Mouse (Mus musculus): ENCODE results near the gene Fxyd4. TPM values are rescaled to one million over a fixed set of nuclear protein-coding genes. Genes with fewer than 3 reads are reported as not detected.
A peak's percentile ranks its signal among the peaks of the same experiment; 100 is the strongest.

Gene Fxyd4
- total and polyA plus RNA-seq, 3 experiments = 0.22 TPM; not detected in 2

GRCm38 (mm10) chr6:117888642-117889096 is 48.8 kb downstream of the Fxyd4 start (continued):
- TF ChIP-seq USF1 (IDR thresholded peaks at IDR 0.05; ENCODE audit: low read depth, low read length) (no peak), JUND (IDR thresholded peaks at IDR 0.05; ENCODE audit: low read depth, low read length) (peak; percentile 62; the same call in 1 of the 2 replicates), CTCF (IDR thresholded peaks at IDR 0.05 in 2 of 3, conservative IDR thresholded peaks at IDR 0.05 in 1 of 3; ENCODE audit: control insufficient read depth in 1 of 3, insufficient read depth in 1 of 3, low read depth in 2 of 3, low read length in 3 of 3, poor library complexity in 1 of 3, severe bottlenecking in 1 of 3) (no peak), ZMIZ1 (IDR thresholded peaks at IDR 0.05; ENCODE audit: low read depth, low read length) (no peak), ELF1 (IDR thresholded peaks at IDR 0.05; ENCODE audit: low read depth, low read length) (no peak; the same call in 1 of the 2 replicates), POLR2AphosphoS5 (IDR thresholded peaks at IDR 0.05; ENCODE audit: borderline replicate concordance, low read depth, low read length) (no peak), ZC3H11A (IDR thresholded peaks at IDR 0.05; ENCODE audit: low read depth, low read length) (no peak), TBP (IDR thresholded peaks at IDR 0.05; ENCODE audit: low read depth, low read length) (peak; percentile 88), TCF12 (IDR thresholded peaks at IDR 0.05; ENCODE audit: low read depth, low read length) (peak; percentile 100), RAD21 (IDR thresholded peaks at IDR 0.05; ENCODE audit: low read depth, low read length) (no peak), NRF1 (IDR thresholded peaks at IDR 0.05; ENCODE audit: insufficient read depth, low read depth, low read length, poor library complexity, severe bottlenecking) (no peak), HCFC1 (IDR thresholded peaks at IDR 0.05; ENCODE audit: low read depth, low read length) (peak; percentile 74), MAX (IDR thresholded peaks at IDR 0.05; ENCODE audit: low read length) (peak; percentile 11; the same call in 1 of the 2 replicates), EP300 (IDR thresholded peaks at IDR 0.05; ENCODE audit: low read depth in 1 of 2, low read length in 2 of 2) (peak; percentile 99), GABPA (IDR thresholded peaks at IDR 0.05; ENCODE audit: low read depth, low read length) (no peak), CHD2 (IDR thresholded peaks at IDR 0.05; ENCODE audit: low read length) (peak; percentile 62)

DNA sequence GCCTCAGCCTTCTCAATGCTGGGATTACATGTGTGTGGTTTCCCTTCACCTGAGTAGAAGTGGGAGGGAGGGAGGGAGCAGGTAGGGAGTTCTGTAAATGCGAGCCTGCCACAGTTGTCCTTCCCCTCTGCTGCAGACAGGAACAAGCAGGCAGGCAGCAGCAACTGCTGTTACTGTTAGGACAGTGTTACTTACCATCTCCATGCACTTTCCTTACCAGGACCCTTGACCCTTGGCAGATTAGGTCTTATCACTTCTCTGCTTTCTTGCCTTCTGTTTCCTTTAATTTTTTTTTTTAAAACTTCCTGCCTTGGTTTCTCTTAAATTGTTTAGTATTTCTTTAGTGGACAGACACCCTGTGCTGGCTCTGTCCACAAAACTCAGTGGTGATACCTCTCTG is 49.5 kb downstream of the Fxyd4 start:
- H3K36me3 ChIP-seq (ENCODE audit: control insufficient read depth in 1 of 2, insufficient read depth in 2 of 2, low read length in 2 of 2) = peaks cover 0 to 39% of the 10 kb centered on the region in 2 experiments; a peak in 2 of 4 replicates
- peak overlapping the region; percentile 69 for H3K9ac ChIP-seq (ENCODE audit: control insufficient read depth, low read depth, low read length, poor library complexity, severe bottlenecking)
- H3K27ac ChIP-seq (ENCODE audit: control insufficient read depth, low read depth, low read length) = peak overlapping the region; percentile 98
- no peaks in the 10 kb centered on the region for H3K9me3 ChIP-seq (replicated peaks; ENCODE audit: insufficient read depth, low read length)
- peaks cover 19 to 32% of the 10 kb centered on the region in 2 experiments for H3K4me1 ChIP-seq (ENCODE audit: control insufficient read depth in 1 of 2, insufficient read depth in 2 of 2, low read length in 2 of 2)
- TF ChIP-seq HCFC1 (IDR thresholded peaks at IDR 0.05; ENCODE audit: low read depth, low read length) (no peak), BHLHE40 (IDR thresholded peaks at IDR 0.05; ENCODE audit: borderline replicate concordance, low read depth, low read length) (no peak), MAFK (IDR thresholded peaks at IDR 0.05; ENCODE audit: borderline replicate concordance, low read depth, low read length) (no peak), SIN3A (IDR thresholded peaks at IDR 0.05; ENCODE audit: low read length) (peak; percentile 52), MXI1 (IDR thresholded peaks at IDR 0.05; ENCODE audit: low read depth, low read length) (0 out of 2 replicates have a peak, but pooled peaks have one; percentile 36), MYC (IDR thresholded peaks at IDR 0.05; ENCODE audit: low read depth, low read length) (0 out of 2 replicates have a peak, but pooled peaks have one; percentile 37), ZNF384 (IDR thresholded peaks at IDR 0.05; ENCODE audit: low read depth, low read length) (peak; percentile 95), ETS1 (IDR thresholded peaks at IDR 0.05; ENCODE audit: low read depth, low read length) (peak; percentile 79), MEF2A (IDR thresholded peaks at IDR 0.05; ENCODE audit: extremely low read depth, insufficient replicate concordance, low read depth, low read length, poor library complexity, severe bottlenecking) (peak; percentile 17; the same call in 1 of the 2 replicates), GATA1 (IDR thresholded peaks at IDR 0.05; ENCODE audit: low read depth, low read length) (peak; percentile 80), RAD21 (IDR thresholded peaks at IDR 0.05; ENCODE audit: low read depth, low read length) (no peak), EP300 (IDR thresholded peaks at IDR 0.05; ENCODE audit: low read depth in 1 of 2, low read length in 2 of 2) (peak; percentile 75 to 83), CHD2 (IDR thresholded peaks at IDR 0.05; ENCODE audit: low read length) (no peak), TAL1 (IDR thresholded peaks at IDR 0.05; ENCODE audit: low read length) (peak; percentile 67), RCOR1 (IDR thresholded peaks at IDR 0.05; ENCODE audit: low read depth, low read length) (peak; percentile 38), TCF12 (IDR thresholded peaks at IDR 0.05; ENCODE audit: low read depth, low read length) (peak; percentile 86), ZKSCAN1 (IDR thresholded peaks at IDR 0.05; ENCODE audit: low read depth, low read length) (peak; percentile 64; the same call in 1 of the 2 replicates)
- H3K79me2 ChIP-seq (ENCODE audit: control insufficient read depth, insufficient read depth, low read length, poor library complexity) = peaks cover 10% of the 10 kb centered on the region
- peak; percentile 63 for DNase-seq (ENCODE audit: low read depth, low spot score)
- H3K27me3 ChIP-seq (ENCODE audit: control insufficient read depth in 1 of 2, insufficient read depth in 2 of 2, low read length in 2 of 2) = no peaks in the 10 kb centered on the region
- H3K4me3 ChIP-seq (ENCODE audit: control insufficient read depth in 1 of 2, insufficient read depth in 1 of 2, low read depth in 2 of 2, low read length in 2 of 2) = peak overlapping the region; percentile 18 to 28
